Mouse (Mus musculus) adrenal gland, postnatal 36 days (tissue): ENCODE measurements around the gene Onecut1. TPM values are rescaled to one million over a fixed set of nuclear protein-coding genes. Genes with fewer than 3 reads are reported as not detected.

Source experiments
- DNase-seq, 2 experiments: peaks; one replicate each; pipeline ENCODE4 v3.0.0; 2021; ENCODE audit warnings: mixed read lengths in 1 of 2
- total RNA-seq, 2 experiments: library from RNA; stranded (reverse); gene quantifications; 2 replicates each; pipeline ENCODE4 v1.2.3; 2021

Gene Onecut1
- total RNA-seq, 2 experiments from 2014 or later = 0.26 TPM; not detected in 1

DNA sequence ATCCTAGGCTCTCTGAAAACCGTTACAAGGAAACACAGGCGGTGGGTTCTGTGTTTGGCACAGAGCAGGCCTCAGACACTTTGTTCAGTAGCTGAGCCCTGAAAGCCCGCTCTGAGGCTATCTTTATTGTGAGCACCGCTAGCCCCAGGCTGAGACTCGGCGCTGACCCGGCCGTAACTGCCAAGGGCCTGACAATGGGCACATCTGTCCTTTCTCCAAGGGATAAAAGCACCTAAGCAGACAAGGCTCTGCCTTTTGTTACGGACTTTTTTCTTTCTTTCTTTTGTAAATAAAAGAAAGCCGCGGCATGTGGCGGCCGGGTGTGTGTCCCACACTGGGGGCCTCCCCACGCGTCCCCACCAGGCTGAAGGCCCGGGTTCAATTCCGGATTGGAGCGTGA lies 1.3 kb upstream of the Onecut1 start:
- DNase-seq = no peak

DNA sequence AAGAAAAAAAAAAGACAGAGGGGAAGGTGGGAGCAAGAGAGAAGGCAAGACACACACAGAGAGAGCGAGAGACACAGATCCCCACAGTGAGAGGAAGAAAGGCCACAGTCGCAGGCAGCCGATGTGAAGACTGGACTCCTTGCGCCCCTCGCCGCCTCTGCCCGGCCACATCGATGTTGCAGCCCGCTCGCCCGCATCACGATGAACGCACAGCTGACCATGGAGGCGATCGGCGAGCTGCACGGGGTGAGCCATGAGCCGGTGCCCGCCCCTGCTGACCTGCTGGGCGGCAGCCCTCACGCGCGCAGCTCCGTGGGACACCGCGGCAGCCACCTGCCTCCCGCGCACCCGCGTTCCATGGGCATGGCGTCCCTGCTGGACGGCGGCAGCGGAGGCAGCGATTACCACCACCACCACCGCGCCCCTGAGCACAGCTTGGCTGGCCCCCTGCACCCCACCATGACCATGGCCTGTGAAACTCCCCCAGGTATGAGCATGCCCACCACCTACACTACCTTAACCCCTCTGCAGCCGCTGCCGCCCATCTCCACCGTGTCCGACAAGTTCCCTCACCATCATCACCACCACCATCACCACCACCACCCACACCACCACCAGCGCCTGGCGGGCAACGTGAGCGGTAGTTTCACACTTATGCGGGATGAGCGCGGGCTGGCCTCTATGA lies 517 bp downstream of the Onecut1 start:
- DNase-seq = peak in 1 of 2 experiments; percentile 2

DNA sequence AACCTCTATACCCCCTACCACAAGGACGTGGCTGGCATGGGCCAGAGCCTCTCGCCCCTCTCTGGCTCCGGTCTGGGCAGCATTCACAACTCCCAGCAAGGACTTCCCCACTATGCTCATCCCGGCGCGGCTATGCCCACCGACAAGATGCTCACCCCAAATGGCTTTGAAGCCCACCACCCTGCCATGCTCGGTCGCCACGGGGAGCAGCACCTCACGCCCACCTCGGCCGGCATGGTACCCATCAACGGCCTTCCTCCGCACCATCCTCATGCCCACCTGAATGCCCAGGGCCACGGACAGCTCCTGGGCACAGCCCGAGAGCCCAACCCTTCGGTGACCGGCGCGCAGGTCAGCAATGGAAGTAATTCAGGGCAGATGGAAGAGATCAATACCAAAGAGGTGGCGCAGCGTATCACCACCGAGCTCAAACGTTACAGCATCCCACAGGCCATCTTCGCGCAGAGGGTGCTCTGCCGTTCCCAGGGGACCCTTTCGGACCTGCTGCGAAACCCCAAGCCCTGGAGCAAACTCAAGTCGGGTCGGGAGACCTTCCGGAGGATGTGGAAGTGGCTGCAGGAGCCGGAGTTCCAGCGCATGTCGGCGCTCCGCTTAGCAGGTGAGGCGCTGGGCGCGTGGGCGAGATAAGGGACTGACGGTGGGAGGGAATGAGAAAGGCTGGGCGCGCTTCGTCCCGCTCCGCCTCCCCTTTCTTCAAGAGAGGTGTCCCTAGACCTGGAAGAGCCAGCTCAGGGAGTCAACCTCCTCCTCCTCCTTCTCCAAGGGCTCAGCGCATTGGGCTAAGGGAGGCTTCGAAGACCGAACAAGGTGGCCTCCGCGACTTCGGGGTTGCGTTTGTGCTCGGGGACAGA lies 1.3 kb downstream of the Onecut1 start:
- no peak for DNase-seq

DNA sequence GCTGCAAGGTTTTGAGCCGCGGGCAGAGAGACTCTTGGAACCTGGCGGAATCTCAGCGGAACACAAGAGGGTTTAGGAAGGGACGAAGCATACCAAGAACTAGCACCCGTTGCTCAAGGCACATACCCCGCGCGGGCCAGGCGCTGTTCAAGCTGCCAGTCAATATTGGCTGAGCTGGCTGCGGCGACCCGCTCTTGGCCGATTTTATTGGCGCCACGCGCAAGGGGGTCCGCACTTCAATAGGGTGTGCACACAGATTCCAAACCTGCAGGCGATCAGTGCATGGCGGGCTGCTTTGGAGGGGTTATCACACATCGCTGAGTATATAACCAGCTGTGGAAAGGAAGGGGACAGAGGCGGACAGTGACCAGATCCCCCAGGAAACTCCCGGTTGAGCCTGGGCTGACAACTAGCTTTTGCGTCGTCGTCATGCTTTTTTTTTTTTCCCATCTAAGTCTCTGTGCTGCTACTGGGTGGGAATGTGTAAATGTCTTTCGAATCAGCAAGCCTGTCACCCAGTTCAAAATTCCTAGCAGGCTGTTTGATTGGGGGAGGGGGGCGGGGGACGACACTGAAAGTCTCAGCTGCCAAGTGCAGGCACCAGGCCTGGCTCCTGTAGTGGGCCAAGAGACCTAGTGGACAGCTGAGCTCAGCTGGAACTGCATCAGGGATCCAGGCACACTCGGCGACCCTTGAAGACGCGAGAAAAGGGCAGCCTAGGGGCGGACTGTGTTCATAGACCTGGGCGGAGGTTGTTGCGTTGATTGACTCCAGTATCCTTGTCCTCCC lies 2.1 kb downstream of the Onecut1 start:
- no peak for DNase-seq

DNA sequence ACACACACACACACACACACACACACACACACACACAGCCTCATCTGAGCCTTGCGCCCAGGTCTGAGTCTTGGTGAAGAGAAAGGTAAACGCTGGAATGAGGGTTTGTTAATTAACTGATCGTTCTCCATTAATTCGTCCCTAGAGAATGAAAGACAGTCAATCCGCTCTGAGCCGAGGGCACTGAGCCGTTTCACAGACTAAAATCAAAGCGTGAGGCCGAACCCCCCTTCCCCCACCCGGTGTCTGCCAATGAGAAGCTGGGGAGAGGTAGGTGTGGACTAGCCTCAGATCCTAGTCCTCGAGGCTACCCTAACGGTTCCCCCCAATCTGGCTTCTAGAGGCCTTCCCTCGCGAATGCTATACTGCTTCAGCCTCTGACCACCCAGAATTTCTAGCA lies 2.8 kb downstream of the Onecut1 start:
- no peak for DNase-seq

DNA sequence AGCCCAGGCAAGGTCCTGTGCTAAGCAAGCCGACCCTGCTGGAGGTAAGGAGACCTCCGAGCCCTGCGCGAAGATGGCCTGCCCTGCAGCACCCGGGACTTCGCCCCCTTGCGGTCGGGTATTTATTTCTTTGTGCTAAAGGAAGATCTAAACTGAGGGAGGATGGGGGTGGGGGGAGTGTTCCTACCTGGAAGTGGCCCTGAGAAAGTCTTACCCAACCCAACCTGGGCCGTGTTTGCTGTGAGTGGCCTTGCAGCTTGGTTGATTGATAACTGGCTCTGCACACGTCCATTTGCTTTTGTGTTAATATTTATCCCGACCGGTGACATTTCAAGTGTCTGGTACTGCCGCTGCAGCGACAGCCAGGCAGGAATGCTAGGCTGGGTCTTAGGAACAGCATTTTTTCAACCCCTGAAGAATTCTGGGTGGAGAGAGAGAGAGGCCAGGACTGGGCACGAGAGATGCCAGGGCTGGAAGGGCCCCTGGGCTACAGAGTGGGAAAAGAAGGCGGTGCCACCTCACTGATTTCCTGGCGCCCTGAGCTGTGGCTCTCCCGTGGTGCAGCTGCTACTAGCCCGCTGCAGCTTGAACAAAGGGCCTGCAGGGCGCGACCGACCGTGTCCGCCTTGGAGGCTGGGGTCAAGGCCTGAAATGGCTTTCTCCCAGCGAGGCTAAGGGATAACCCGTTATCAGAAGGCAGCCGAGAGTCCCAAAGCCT lies 5.0 kb downstream of the Onecut1 start:
- peak in 1 of 2 experiments; percentile 40 for DNase-seq

DNA sequence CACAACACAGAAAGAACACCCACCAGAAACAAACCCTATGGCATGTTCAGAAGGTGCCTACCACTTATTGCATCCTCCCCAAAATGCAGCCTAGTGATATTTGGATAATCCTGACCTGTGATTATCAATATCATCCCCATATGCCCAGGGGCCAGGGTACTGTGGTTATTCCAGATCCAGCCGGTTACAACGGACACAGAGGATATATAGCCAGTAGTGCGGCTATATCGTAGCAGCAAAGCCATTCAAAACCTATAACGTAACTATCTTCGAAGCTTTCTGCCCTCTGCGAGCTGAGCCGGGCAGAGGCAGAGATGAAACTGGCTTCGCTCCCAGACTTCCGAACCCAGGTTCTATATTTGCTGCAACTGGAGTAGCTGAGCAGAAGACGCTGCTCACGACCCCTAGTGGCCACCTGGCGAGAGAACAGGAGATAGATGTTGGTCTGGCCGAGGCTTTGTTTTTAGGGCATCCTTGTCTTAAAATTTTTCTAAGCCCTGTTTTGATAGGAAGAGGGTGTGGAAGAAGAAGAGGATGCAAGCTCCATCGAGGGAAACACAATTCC lies 6.0 kb downstream of the Onecut1 start:
- peak; percentile 55 to 70 for DNase-seq

DNA sequence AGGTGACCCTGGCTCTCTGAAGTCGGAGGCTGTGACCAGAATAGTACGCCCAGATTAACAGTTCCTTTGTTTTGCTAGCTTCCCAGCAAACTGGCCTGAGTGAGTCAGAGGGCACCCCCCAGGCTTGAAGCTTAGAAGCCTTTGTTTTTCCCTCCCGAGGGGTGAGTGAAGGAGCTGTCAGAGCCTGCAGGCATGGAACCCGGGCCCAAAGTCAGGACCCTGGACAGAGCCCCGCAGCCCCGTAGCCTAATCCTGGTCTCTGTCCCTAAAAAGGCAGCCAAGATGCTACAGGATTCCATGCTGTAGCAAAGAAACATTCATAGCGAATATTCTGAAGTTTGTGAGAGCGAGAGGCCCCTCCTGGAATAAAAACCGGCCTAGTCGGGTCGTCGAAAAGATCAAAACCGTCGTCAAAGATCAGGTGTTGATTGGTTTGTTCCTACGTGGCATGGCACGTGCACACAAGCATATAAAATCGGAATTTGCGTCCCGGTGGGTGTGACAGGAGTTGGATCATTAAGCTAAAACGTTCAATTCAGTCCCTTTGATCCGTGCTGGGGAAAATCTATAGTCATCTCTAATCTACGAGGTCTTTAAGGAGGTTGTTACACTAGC lies 6.7 kb downstream of the Onecut1 start:
- peak; percentile 58 to 76 for DNase-seq

DNA sequence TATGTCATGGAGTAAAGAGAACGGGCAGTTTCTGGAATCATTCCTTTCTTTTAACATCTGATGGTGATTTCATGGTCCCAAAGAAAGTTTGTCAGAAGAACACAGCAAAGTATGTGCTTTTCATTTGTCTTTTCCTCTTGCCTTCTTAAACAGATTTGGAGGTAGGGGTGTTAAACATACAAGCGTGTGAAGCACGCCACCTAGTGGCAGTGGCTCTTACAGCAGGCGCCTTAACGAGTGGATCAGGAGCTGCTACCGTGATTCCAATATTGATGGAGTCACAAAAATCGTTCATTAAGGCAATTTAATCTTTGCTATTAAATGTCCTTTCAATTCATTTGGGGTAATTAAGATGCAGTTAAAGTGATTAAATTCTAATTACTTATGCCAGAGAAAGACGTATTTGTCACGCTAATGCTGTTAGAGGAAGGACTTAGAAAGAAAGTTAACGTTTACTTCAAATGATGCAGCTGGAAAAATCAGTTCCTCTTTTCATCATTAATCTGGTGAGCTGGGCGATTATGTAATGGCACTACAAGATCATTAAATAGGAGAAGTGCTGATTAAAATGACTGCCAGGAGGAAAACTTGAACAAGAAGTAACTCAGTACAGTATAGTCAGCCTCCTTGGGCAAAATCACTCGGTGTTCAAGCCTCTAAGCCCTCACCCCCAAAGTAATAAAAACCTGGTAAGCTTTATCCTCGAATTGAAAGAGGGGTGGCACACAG lies 9.4 kb downstream of the Onecut1 start:
- peak; percentile 70 to 76 for DNase-seq

DNA sequence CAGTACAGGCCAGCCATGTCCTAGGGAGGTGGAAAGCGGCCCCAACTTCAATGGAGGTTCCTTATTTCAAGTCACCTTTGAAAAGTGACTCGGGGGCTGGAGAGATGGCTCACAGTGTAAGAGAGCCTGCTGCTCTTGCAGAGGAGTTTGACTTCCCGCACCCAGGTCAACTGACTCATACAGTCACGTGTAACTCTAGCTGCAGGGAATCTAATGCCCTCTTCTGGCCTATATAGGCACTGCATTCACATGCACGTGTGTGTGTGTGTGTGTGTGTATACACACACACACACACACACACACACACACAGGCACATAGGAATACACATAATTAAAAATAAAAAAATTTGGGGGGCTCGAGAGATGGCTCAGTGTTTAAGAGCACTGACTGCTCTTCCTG lies 14.6 kb downstream of the Onecut1 start:
- DNase-seq = no peak

DNA sequence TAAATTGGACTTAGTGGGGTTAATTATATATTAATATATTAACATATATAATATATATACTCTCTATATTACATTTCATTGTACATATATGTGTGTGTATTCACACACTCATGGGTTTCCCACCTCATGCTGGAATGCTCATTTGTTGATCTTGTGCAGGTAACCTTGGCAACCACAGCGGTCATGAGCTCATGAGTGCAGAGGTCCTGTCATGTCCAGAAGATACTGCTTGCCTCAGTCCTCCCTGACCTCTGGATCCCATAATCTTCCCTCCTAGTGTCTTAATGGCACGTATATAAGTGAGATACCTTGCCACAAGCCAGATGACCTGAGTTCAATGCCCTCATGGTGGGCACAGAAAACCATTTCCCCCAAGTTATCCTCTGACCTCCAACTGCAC lies 16.0 kb downstream of the Onecut1 start:
- DNase-seq = no peak

DNA sequence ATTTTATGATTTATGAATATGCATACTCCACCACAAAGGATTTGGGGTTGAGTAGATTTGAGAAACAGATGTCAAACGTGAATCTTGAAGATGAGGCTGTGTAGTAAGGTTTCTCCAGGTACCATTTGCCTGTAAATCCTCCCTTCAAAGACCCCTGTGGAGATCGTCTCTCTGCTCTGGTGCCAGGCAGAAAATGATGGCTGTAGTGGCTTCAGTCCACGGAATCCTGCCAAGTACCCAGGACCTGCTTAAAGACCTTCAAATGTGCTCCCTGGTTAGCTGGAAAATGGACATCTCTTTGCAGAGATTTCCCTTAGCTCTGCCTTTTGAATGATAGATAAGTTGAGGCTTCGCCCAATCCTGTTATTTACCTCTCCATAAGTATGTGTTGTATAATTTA lies 26.1 kb downstream of the Onecut1 start:
- DNase-seq = no peak

DNA sequence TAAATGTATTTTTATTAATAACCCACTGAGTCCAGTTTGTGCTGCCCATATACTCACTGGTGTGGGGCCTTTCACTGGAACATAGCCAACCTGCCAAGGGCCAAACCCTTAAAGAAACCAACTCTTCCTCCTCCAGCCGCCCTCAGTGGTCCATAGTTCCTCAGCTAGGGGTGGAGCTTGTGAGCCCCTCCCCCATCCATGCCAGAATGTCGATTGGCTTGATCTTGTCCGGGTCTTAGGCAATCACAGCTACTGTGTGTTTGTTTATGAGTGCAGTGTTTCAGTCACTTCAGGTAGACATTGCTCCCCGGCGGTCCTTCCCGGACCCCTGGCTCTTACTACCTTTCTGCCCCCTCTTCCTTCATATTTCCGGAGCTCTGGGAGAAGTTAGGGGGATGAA lies 35.0 kb downstream of the Onecut1 start:
- DNase-seq = no peak

DNA sequence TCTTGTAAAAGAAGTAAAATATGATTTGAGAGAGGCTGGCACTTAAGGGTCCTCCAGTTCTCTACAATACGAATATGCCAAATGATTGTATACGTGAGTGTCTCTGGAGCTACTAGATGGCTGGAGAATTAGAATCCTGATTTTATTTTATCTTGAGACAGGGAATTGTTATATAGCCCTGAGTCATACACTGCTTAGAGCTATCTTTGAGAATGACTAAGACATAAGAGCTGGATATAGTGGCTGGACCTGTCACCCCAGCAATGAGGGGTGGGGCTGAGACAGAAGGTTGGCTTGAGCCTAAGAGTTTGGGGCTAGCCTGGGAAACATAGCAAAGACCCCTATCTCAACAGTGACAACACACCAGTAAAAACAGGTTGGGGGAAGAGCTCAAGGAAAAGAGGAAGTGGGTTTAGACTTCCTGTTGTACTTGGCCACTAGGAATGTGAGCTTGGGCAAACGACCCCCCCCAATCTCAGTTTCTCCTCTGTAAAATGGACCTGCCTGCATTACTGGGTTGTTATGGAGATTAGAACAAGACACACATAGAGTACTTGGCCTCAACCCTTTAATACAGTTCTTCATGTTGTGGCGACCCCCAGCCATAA lies 35.8 kb downstream of the Onecut1 start:
- no peak for DNase-seq

DNA sequence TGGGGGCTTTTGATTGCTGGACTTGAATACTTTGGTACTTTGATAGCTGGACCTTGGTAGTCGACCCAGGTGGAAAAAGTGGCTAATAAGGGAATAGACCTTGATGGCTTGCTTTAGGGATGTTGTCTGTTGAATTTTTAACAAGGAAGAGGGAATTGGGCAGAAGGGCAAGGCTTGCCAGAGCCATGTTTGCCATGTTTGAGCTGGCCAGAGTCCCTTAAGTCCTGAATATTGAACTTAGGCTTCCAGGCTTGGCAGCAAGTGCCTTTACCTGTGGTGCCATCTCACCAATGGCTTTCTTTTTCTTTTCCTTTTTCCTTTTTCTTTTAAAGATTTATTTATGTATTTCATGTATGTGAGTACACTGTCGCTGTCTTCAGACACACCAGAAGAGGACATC lies 38.4 kb downstream of the Onecut1 start:
- DNase-seq = no peak

DNA sequence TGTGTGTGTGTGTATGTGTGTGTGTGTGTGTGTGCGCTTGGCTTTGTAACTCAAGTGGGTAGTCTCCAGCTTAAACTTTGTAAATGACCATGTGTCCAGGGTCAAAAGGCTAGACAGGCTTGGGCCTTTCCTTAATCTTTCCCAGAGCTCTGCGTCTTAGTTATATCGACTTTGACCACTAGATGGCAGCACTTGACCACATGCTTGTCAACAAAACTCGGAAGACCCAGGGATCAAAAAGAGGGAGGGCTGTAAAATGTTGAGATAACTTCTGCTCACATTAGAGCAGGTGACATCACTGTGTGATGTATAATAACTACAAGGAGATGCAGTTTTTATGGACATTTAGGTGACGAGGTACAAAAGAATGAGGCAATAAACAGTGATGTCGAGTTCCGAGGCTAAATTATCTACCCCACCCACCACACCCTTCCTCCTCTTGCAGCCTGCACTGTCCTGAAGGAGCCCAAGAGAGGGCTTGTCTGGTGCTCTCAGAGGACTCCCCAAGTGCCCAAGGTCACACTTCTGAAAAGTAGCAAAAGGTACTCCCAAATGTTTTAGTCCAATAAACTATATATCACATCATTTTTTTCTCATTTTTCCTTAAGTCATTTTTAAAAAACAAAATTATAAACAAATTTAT lies 43.3 kb downstream of the Onecut1 start:
- peak; percentile 59 to 81 for DNase-seq

DNA sequence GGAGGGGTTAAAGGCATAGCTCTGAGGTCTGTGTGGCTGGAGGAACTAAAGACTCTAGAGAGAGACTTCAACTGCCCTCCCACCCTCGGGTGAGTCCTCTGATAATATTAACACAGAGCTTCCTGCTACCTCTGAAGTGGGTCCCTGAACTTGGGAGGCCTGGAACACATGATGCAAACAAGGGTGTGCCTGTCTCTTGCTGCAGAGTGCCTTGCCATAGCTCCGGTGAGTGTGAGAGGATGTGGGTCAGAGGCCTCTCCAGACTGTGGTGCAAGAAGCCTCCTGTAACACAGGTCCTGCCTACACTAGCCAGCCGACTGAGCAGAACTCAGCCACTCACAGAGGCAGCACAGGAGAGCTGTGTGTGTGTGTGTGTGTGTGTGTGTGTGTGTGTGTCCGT lies 45.2 kb downstream of the Onecut1 start:
- peak in 1 of 2 experiments; percentile 49 for DNase-seq

DNA sequence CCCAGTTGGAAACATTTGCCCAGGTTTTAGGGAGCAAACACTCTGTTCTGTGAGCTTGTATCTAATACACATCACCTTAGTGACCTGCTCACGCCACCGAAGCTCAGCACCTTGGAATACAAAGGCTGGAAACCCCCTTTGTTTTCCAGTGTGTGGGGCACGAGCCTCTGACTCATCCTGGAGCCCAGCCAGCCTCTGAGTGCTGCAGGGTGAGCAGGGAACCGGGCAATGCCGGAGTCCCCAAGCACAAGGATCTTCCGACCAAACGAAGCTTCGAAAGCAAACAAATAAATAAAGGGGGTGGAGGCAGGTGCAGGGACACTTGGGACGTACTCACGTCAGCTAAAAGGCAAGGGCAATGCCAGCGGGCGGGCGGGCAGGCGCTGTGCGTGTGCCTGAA lies 47.5 kb downstream of the Onecut1 start:
- peak; percentile 91 to 92 for DNase-seq

DNA sequence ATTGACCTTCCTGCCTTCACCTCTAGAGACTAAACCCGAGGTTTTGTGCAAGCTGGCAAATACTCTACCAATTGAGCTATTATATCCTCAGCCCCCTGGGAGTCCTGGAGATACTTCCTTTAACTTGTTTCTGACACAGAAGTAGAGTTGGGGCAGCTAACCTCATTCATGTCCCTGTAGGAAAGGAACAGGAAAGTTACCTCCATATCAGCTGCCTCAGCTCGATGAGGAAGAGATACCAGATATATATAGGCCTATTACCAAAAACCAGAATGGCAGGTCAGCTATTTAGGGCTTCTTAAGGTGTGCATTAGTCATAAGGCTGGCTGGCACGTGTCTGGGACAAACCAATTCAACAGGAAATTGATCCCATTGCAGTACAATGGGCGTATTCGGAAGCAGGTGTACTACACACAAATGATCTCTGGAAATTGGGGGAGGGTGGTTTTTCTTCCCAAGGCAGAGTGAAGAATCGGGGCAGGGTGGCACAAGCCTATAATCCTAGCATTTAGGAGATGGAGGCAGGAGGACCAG lies 48.6 kb downstream of the Onecut1 start:
- DNase-seq = no peak
